Mouse (Mus musculus) adrenal gland, postnatal 14 days (tissue): ENCODE data around the gene Akap13. TPM values are rescaled to one million over a fixed set of nuclear protein-coding genes. Genes with fewer than 3 reads are reported as not detected.
A peak's percentile ranks its signal among the peaks of the same experiment; 100 is the strongest.

ENCODE experiments used
- DNase-seq: peaks from one replicate; pipeline ENCODE4 v3.0.0; 2021; ENCODE audit warnings: mixed read lengths
- long read RNA-seq, 2 experiments: library from polyadenylated mRNA; stranded (forward); transcript quantifications; one replicate each; pipeline ENCODE4 v2.0.0; 2021
- total RNA-seq: library from RNA; stranded (reverse); gene quantifications from 2 replicates; pipeline ENCODE4 v1.2.3, GENCODE M21; 2021

The Akap13 gene
- total RNA-seq, result 64.0 and 72.6 TPM in 2 replicates
- long read RNA-seq, experiment 1, partial matches to known transcripts, result 1 of 6 reads
- long read RNA-seq, experiment 1, other reads (novel, unspliced or antisense), result 5 of 6 reads
- long read RNA-seq, experiment 2, partial matches to known transcripts, result 1 of 9 reads
- long read RNA-seq, experiment 2, other reads (novel, unspliced or antisense), result 8 of 9 reads

DNA sequence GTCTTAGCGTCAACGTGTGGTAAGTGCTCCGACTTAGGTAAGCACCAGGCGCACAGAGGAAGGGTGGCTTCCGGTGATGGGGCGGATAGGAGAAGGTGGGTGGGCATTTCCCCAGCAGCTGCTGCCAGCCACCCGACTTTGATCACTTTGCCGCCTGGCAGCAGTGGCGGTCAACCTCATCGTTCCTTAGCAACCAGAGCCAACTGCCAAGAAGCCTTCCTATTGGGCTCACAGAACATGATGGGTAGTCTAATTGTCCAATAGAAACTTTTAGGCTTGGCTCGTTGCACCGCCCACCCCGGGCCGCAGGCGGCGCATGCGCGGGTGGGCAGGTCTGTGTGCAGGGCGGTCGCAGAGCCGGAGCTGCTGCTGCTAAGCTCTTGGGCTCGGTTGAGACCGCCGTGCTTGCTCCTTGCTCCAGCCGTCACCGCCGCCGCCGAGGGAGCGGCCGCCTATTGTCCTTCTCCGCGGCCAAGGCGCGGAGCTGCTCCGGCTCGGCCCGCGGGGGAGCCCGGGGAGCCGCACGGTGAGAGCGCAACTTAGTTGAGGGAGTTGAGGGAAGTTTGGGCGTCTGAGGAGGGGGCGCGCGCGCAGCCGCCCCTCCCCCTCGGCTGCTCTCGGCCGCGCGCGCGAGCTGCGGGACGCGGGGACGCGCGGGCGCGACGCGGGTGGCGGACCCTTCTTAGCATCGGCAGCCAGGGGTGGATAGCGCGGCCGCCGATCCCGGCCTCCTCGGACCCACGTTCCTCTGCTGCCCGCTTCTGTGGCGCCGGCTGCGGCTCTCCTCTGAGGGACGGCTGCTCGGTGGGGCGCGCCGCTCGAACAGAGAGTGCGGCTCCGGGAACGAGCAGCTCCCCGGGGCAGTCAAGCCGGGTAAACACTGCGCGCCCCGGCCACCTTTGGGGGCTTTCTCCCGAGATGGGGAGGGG, at the start of gene Akap13:
Akap13 (plus strand) TSS at position 312 of the 929 bp plus-strand sequence.
- peak; percentile 98 for DNase-seq

GRCm38 (mm10) chr7:75410641-75411040, 44.7 kb upstream of the Akap13 start:
- no peak for DNase-seq

DNA sequence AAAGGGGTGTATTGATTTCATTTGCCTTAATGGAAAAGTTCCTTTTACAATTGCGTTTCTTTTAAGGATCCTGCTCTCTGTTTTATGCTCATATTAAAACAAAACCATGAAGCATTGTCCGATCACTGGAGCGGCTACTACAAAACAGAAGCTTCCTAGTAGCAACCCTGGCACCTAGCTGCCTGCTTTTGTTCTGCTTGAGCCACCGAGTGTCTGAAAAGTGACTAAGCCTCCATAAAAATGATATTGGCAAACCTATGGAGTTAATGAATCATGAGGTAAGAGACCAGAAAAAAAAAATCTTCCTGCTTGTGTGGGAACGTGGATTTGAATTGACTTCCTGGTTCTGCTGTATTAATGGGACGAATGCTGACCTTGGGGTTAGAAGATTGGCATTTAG, 44.1 kb upstream of the Akap13 start:
- no peak for DNase-seq

DNA sequence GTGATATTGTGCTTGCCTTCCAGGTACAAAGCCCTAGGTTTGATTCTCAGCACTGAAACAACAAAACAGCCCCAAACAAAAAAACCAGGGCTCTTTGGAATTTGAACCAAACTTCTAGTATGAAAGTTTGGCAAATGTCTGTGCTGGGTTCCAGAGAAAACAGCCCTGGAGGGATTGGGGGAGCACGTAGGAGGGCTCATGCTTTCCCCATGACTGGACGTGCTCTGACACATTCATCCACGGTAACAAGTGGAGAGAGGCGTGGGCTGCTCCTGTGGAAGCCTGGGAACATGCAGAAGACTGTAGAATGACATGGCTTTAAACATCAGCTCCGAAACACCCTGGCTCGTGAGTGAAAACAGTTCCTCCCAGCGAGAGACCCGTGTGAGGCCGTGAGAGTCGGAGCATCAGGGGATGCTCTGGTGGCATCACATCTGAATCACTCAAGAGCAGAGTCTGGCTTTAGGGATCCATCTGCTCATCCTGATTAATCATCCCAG, 43.3 kb upstream of the Akap13 start:
- no peak for DNase-seq

- no peak for DNase-seq
Observed at GRCm38 (mm10) chr7:75412568-75412967, 42.8 kb upstream of the Akap13 start.

DNA sequence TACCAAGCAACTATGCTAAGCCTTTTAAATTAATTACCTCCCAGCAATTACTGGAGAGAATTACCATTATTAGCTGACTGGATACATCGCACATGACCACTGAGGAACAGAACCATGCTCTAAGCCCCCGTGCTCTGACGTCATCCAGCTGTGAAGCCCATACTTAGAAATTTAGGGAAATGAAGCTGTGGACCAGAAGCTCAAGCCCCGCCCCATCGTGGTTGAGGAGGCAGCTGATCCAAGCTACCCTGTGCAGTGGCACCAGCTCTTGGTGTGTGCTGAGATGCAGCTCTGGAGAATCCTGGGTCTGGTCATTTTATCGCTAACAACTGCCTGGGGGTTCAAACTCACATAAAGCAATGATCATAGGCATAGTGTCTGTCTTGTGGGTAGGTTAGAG, 41.4 kb upstream of the Akap13 start:
- no peak for DNase-seq

DNA sequence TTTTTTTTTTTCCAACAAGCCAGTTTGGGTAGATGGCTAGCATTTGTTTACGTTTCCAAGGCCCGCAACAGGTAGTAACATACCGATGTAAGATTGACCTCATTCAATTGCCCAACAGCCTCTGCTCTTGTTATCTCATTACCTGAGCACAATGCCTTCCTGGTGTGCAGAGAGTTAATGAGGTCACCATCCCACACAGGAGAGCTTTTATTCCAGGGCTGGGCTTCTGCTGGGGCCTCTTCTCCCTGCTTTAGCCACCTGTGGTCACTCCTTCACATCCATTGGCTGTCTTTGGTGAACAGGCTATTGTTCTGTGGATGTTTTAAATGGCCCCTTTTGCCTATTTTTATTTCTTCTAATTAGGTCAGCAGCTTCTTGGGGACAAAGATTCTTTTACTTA, 41.0 kb upstream of the Akap13 start:
- no peak for DNase-seq

GRCm38 (mm10) chr7:75415166-75415881, 40.0 kb upstream of the Akap13 start:
- no peak for DNase-seq

- no peak for DNase-seq
Observed at GRCm38 (mm10) chr7:75415882-75416585, 39.3 kb upstream of the Akap13 start.

DNA sequence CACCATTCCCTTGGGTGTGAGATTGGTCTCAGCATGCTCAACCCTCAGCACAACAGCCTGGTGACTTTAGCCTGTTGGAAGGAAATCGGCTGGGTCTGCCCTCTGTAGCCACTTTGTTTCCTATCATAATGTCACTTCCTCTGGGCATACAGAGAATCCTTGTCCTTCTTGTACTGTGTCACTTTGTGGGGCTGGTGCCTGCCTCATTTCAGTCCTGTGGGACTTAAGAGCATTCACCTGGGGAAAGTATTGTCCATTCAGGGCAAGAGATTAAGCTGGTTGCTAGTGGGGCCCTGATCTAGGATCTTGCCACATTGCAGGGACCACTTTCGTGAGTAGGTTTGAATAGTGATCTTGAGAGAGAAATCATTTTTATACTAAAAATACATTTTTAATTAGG, 34.4 kb upstream of the Akap13 start:
- no peak for DNase-seq

- DNase-seq, result no peak
Observed at GRCm38 (mm10) chr7:75424121-75424520, 31.2 kb upstream of the Akap13 start.

GRCm38 (mm10) chr7:75427322-75427721, 28.0 kb upstream of the Akap13 start:
- DNase-seq, result peak; percentile 87

GRCm38 (mm10) chr7:75428913-75429312, 26.4 kb upstream of the Akap13 start:
- no peak for DNase-seq

DNA sequence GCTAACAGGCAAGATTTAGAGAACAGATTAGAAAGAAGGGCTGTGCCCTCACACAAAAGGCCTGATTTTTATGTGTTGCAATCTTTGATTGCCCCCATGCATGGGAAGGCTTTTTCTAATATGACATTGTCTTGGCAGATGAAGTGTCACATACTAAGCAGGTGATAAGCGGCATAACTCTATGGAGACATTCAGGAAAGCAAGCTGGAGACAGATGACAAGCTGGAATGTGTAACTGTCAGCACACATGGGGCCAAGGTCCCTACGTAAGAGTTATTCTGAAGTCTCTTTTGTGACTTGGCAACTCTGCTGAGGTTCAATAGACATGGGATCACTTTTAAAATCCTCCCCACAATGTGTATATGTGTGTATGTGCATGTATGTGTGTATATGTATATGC, 24.8 kb upstream of the Akap13 start:
- no peak for DNase-seq

GRCm38 (mm10) chr7:75431043-75431442, 24.3 kb upstream of the Akap13 start:
- DNase-seq, result no peak

DNA sequence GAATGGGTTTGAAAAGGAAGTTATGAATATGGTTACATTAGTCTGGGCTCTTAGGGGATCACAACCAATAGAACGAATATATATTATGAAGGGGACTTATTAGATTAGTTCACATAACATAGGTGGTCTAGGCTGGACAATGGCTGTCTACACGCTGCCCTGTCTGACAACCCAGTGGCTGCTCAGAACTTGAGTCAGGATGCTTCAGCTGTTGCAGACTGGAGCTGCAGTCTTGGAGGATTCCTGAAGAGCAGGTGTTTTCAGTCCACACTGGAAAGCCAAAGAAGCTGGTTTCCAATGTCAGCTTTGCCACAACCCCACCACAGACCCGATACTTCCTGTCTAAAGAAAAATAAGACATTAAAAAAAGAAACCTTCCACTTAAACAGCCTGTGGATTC, 23.3 kb upstream of the Akap13 start:
- no peak for DNase-seq

GRCm38 (mm10) chr7:75436413-75437174, 18.7 kb upstream of the Akap13 start:
- no peak for DNase-seq

- DNase-seq, result no peak
Observed at GRCm38 (mm10) chr7:75439570-75439969, 15.8 kb upstream of the Akap13 start.

DNA sequence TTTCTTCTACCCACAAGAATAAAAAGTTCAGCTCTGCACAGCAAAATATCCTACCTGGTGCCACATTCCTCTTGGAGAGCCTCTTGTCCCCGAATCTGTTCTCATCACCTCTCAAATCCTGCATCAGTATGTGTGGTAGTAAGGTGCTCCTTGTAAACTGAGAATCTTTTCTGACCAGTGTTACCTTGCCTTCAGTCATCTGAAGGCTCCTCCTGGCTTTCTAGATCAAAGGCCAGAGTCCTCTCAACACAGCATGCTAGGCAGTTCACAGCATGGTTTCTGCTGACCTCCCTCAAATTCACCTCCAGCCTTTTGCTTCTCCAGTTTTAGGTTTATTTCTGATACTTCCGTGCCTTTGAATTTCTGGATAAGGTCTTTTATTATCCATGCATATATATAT, 15.1 kb upstream of the Akap13 start:
- DNase-seq, result no peak

- no peak for DNase-seq
Observed at GRCm38 (mm10) chr7:75441947-75442346, 13.4 kb upstream of the Akap13 start.

DNA sequence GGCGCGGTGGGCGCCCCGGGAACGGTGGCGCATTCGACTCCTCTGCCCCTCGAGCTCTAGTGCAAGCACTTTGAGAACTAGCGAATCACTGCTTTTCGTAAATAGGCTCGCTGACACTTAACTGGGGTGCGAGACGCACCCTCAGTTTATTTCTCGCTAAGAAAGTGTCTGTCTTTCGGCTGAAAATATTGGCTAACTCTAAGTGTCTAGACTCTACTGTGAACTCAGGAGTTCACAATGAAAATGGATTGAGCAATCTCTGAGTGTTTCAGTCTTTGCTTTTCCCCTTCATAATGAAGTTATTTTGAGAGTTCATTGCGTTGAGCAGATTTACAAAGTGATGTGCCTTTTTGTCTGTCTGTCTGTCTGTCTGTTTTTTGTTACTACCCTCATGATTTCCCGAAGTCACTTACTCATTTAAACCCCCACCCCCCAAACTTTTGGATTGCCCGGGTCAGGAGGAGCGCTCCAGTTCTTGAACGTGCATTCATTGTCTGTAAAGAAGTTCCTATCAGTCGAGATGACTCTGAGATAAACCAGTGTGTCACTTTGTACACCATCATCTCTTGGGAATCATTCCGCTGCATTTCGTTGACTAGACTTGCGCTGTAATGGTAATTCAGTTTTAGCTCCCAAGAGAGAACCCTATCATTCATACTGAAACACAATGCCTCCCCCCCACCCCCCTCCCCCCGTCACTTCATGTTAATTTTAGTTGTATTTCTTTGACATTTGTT, 986 bp downstream of the Akap13 start:
- peak; percentile 9 for DNase-seq
